Mouse (Mus musculus) small intestine, adult 2 months (tissue): ENCODE results near the gene Bcl2l13. TPM values are rescaled to one million over a fixed set of nuclear protein-coding genes. Genes with fewer than 3 reads are reported as not detected.
"Not testable (repeated sequence)": the region's sequence is repeated elsewhere in the genome, so short reads cannot be mapped to it uniquely, and the experiment has no call there.

Experiments used
- H3K27ac ChIP-seq: fragments of 200-500 bp; 2 replicates; pipeline ENCODE4 v1.5.1; 2012; ENCODE audit warnings: low read depth, low read length, control low read depth, inconsistent platforms; ENCODE audit not compliant: insufficient read depth
- H3K27me3 ChIP-seq: fragments of 200-500 bp; 2 replicates; pipeline ENCODE4 v1.6.1; 2012; ENCODE audit warnings: mild to moderate bottlenecking, moderate library complexity, low read length, inconsistent platforms; ENCODE audit not compliant: control insufficient read depth, insufficient read depth
- H3K36me3 ChIP-seq: fragments of 200-500 bp; 2 replicates; pipeline ENCODE4 v1.6.1; 2012; ENCODE audit warnings: mild to moderate bottlenecking, low read length, control low read depth, inconsistent platforms; ENCODE audit not compliant: control insufficient read depth, insufficient read depth
- H3K4me1 ChIP-seq: fragments of 200-500 bp; 2 replicates; pipeline ENCODE4 v1.6.1; 2012; ENCODE audit warnings: low read length, inconsistent platforms, mixed read lengths; ENCODE audit not compliant: control insufficient read depth, insufficient read depth, insufficient read length
- H3K4me3 ChIP-seq: fragments of 200-500 bp; 2 replicates; pipeline ENCODE4 v1.5.1; 2012; ENCODE audit warnings: low read depth, mild to moderate bottlenecking, control low read depth, inconsistent platforms, low read length, moderate library complexity
- CTCF ChIP-seq: fragments of 200-500 bp; IDR thresholded peaks from 2 replicates; pipeline ENCODE4 v1.5.1; 2012; ENCODE audit warnings: low read depth, mild to moderate bottlenecking, control low read depth, inconsistent platforms, low read length, moderate library complexity, mixed read lengths; ENCODE audit not compliant: insufficient replicate concordance, insufficient read length; ENCODE audit errors: extremely low read depth
- POLR2A ChIP-seq: fragments of 200-500 bp; IDR thresholded peaks from 2 replicates; pipeline ENCODE4 v1.6.1; 2012; ENCODE audit warnings: low read depth, mild to moderate bottlenecking, control low read depth, inconsistent platforms, low read length, moderate library complexity
- WGBS: fragments of 180-500 bp; shearing (Covaris S2); methylation state at CpG from one replicate; pipeline ENCODE4 v1.1.7; 2018; 5-methylcytosine and 5-hydroxymethylcytosine counted together
- polyA plus RNA-seq: library from polyadenylated mRNA; depleted of rRNA; stranded (reverse); fragments of >200 nt; gene quantifications from 2 replicates; pipeline ENCODE4 v1.2.3, GENCODE M21; 2012

The Bcl2l13 gene
- polyA plus RNA-seq, 1 experiment = 9.3 TPM

GRCm38 (mm10) chr6:120914533-120914910, 78.5 kb downstream of the Bcl2l13 start:
- TF ChIP-seq POLR2A (no peak), CTCF (no peak)
- WGBS = 73% methylated on average over 4 of the region's 4 CpGs
- Histone ChIP-seq H3K36me3 (no peaks in the 10 kb centered on the region), H3K27ac (peak overlapping the region; percentile 37; the same call in 1 of the 2 replicates), H3K4me1 (peaks cover 42% of the 10 kb centered on the region), H3K27me3 (no peaks in the 10 kb centered on the region), H3K4me3 (no peak overlapping the region)

GRCm38 (mm10) chr6:120914911-120915648, 79.1 kb downstream of the Bcl2l13 start:
- Histone ChIP-seq H3K27ac (peak overlapping the region; percentile 37; the same call in 1 of the 2 replicates), H3K36me3 (no peaks in the 10 kb centered on the region), H3K4me3 (peak overlapping the region; percentile 30), H3K27me3 (no peaks in the 10 kb centered on the region), H3K4me1 (peaks cover 42% of the 10 kb centered on the region)
- peak; percentile 29; the same call in 1 of the 2 replicates for TF ChIP-seq CTCF
- no peak for TF ChIP-seq POLR2A
- 55% methylated on average over 9 of the region's 9 CpGs for WGBS

- peak overlapping the region; percentile 30 for H3K4me3 ChIP-seq
- no peak overlapping the region for H3K27ac ChIP-seq
- H3K4me1 ChIP-seq = peaks cover 42% of the 10 kb centered on the region
- TF ChIP-seq POLR2A (no peak), CTCF (no peak)
- 42% methylated on average over 2 of the region's 2 CpGs for WGBS
- no peaks in the 10 kb centered on the region for H3K27me3 ChIP-seq
- H3K36me3 ChIP-seq = no peaks in the 10 kb centered on the region
Observed at GRCm38 (mm10) chr6:120915649-120915975, 79.6 kb downstream of the Bcl2l13 start.

DNA sequence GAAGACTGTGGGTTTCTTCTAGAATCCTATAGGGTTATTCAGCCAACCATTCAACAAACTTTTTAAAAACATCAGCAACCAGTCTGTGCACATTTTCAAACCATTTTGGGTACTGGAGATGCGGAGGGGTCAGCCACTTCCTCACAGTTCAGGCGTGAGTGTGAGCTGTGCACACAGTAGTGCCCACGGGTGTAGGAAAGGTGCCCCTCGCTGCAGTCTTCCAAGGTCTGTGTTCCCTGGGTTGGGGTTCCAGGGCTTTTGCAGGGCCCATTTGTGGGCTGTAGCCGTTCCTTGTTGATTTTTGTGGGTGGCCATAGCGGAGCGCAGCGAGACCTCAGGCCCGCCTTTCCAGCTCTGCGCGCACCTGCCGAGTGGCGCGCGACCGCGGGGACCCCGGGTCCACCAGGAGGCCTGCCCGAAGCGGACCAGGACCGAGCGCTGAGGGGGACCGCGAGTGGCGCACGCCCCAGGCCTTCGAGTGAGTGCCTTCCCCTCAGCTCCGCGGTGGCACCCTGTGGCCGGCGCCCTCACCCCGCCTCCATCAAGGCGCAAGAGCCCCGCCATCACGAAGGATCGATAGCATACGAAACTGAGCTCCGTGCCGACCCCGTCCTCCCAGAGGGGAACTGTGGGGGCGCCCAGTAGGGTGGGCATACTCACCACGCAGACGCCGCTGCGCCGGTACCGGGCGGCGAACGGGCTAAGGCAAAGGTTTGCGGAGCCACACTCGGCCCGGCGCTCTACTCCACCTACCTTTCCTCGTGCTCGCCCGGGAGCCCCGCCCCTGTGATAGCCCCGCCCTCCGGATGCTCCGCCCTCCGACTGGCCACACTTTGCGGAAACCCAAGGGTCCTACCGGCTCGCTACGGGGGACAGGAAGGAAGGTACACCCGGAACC, 80.3 kb downstream of the Bcl2l13 start, which contains the start of gene Bid:
Gene Bid, minus strand, starts transcription at position 780 of the 898 bp plus-strand sequence.
- 2% methylated on average over 67 of the region's 67 CpGs for WGBS
- H3K27ac ChIP-seq = peak within 1 kb of the TSS; percentile 82

GRCm38 (mm10) chr6:120916972-120917881, 81.2 kb downstream of the Bcl2l13 start:
- not testable (repeated sequence) for H3K27me3 ChIP-seq, H3K36me3 ChIP-seq
- Histone ChIP-seq H3K4me3 (peak overlapping the region; percentile 70), H3K4me1 (peaks cover 28% of the 10 kb centered on the region), H3K27ac (peak overlapping the region; percentile 82)
- 8% methylated on average over 12 of the region's 14 CpGs for WGBS

More for the DNA sequence above, 80.3 kb downstream of the Bcl2l13 start, which contains the start of gene Bid:
- Histone ChIP-seq H3K4me1 (peaks cover 36% of the 10 kb centered on the region), H3K36me3 (no peaks in the 10 kb centered on the region), H3K4me3 (peak within 1 kb of the TSS; percentile 70), H3K27me3 (no peaks in the 10 kb centered on the region)
- TF ChIP-seq POLR2A = no peak; the same call in 1 of the 2 replicates
- no peak for TF ChIP-seq CTCF

DNA sequence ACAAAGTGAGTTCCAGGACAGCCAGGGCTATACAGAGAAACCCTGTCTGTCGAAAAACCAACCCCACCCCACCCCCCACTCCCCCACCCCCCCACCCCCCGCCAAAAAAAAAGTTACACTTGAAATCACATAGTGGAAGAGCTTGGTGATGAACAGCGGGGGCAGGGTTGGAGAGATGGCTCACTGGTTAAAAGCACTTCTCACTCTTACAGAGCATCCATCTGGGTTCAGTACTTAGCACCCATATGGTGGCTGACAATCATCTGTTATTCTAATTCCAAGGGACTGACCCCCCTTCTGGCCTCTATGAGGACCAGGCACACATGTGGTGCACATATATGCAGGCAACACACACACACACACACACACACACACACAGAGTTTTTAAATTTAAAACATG, 82.0 kb downstream of the Bcl2l13 start:
- Histone ChIP-seq H3K27me3 (no peaks in the 10 kb centered on the region), H3K4me1 (peaks cover 25% of the 10 kb centered on the region), H3K27ac (no peak overlapping the region), H3K4me3 (no peak overlapping the region), H3K36me3 (no peaks in the 10 kb centered on the region)
- 49% methylated on average over 3 of the region's 3 CpGs for WGBS
- TF ChIP-seq POLR2A = no peak
- no peak for TF ChIP-seq CTCF

GRCm38 (mm10) chr6:120924791-120925321, 88.8 kb downstream of the Bcl2l13 start:
- H3K4me3 ChIP-seq, H3K27ac ChIP-seq, H3K27me3 ChIP-seq, H3K36me3 ChIP-seq: not testable (repeated sequence)
- 79% methylated on average over 2 of the region's 2 CpGs for WGBS
- peaks cover 14% of the 10 kb centered on the region; the same call in 1 of the 2 replicates for H3K4me1 ChIP-seq
